Mouse (Mus musculus) limb, embryonic 11.5 days (tissue): ENCODE measurements around the gene Vmn1r53. TPM values are rescaled to one million over a fixed set of nuclear protein-coding genes. Genes with fewer than 3 reads are reported as not detected.

ENCODE experiments used
- polyA plus RNA-seq: library from polyadenylated mRNA; unstranded; fragments of >200 nt; fragmentation: Nextera tagmentation; extraction: Ambion mirVana; gene quantifications from 2 replicates; pipeline ENCODE4 v1.2.1, GENCODE M21; 2014

Gene Vmn1r53
- polyA plus RNA-seq, 1 experiment from 2014 or later: not detected

Other genes starting within 250 kb of the Vmn1r53 start
- gene Vmn1r47, start 208.3 kb downstream of the Vmn1r53 start, polyA plus RNA-seq: not detected in 2 replicates
- not detected in 2 replicates for gene Vmn1r48, start 187.6 kb downstream of the Vmn1r53 start, polyA plus RNA-seq
- not detected in 2 replicates for gene Vmn1r49, start 145.9 kb downstream of the Vmn1r53 start, polyA plus RNA-seq
- not detected in 2 replicates for gene Vmn1r50, start 123.0 kb downstream of the Vmn1r53 start, polyA plus RNA-seq
- not detected in 2 replicates for gene Vmn1r51, start 101.8 kb downstream of the Vmn1r53 start, polyA plus RNA-seq
- not detected in 2 replicates for gene Vmn1r52, start 49.6 kb downstream of the Vmn1r53 start, polyA plus RNA-seq
- gene V1ra8, start 21.6 kb downstream of the Vmn1r53 start, polyA plus RNA-seq: not detected in 2 replicates
- not detected in 2 replicates for gene Vmn1r54, start 21.9 kb upstream of the Vmn1r53 start, polyA plus RNA-seq
- gene BC048671, start 76.8 kb upstream of the Vmn1r53 start, polyA plus RNA-seq: not detected in 2 replicates
- not detected in 2 replicates for gene Chst13, start 100.7 kb upstream of the Vmn1r53 start, polyA plus RNA-seq
- 0.07 and 0.14 TPM in 2 replicates for gene Uroc1, start 108.8 kb upstream of the Vmn1r53 start, polyA plus RNA-seq
- 7.6 and 8.1 TPM in 2 replicates for gene Zxdc, start 145.1 kb upstream of the Vmn1r53 start, polyA plus RNA-seq
- 0.57 and 0.91 TPM in 2 replicates for gene Cfap100, start 204.4 kb upstream of the Vmn1r53 start, polyA plus RNA-seq
- 3.6 and 3.8 TPM in 2 replicates for gene Klf15, start 238.1 kb upstream of the Vmn1r53 start, polyA plus RNA-seq